ENCODE assay signal across 9 mouse cellular contexts in the genomic region with DNA sequence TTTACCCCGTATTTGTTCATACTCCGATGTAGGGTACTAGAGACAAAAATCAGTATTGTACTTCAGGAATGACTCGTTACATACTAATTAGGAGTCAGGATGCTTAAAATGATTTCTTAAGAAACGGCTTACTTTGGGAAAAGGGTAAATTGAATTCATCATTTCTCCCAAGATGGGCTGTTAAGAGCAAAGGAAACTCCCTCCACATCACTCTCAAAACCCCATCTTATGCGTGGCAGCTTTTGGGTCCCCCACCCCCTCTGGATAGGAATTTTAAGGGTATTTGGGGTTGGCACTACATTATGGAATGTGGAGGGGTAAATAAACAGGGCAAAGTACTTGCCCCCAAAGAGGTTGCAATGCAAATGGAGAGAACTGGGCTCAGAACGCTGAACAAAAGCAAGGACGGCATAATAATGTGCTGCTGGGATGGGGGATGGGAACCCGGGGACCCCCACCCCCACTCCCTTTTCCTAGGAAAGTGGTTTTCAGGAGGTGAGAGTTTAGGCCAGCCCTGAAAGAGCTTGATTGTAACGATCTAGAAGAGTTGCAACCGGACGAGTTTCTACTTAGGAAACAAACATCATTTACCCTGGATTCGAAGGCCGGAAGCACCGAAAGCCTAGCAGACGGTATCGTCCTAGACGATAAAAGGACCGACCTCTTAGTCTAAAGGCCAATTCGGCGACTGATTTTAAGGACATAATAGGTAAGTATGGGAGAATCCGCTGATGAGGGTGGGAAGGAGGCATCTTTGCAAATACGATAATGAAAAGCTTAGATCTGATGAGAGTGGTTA. TPM values are rescaled to one million over a fixed set of nuclear protein-coding genes. Genes with fewer than 3 reads are reported as not detected.
A peak's percentile ranks its signal among the peaks of the same experiment; 100 is the strongest.
DNase-seq lines count a peak whose midpoint lies in the region; ATAC-seq lines count a peak whose summit lies in the region.
"Had no signal": no experiment of that assay in that cellular context is flagged by ENCODE, and none has a peak within 500 bp of the region (broad histone marks: within the 10 kb centered on the region; RNA-seq: fewer than 3 reads in every experiment).

TSS of gene Usp44 (plus strand) at position 625 of the 799 bp plus-strand sequence.

- peaks cover 72% of the 10 kb centered on the region for H3K27me3 ChIP-seq in kidney, embryonic 15.5 days
- H3K27me3 ChIP-seq in forebrain, embryonic 16.5 days (replicated peaks; ENCODE audit: control insufficient read depth, insufficient read depth, low read length): peaks cover 24% of the 10 kb centered on the region
- peaks cover 66% of the 10 kb centered on the region for H3K27me3 ChIP-seq in liver, embryonic 15.5 days

- no peak within 1 kb of the TSS for H3K9ac ChIP-seq in kidney, embryonic 15.5 days
- no peak within 1 kb of the TSS for H3K9ac ChIP-seq in forebrain, embryonic 16.5 days (replicated peaks; ENCODE audit: low read depth, low read length)
- H3K9ac ChIP-seq in liver, embryonic 15.5 days: peak within 1 kb of the TSS; percentile 23; the same call in 1 of the 2 replicates

- peak within 1 kb of the TSS; percentile 41 for H3K4me2 ChIP-seq in kidney, embryonic 15.5 days
- peak within 1 kb of the TSS; percentile 37 for H3K4me2 ChIP-seq in forebrain, embryonic 16.5 days (ENCODE audit: low read length)
- peak within 1 kb of the TSS; percentile 98 for H3K4me2 ChIP-seq in liver, embryonic 15.5 days

- H3K36me3 ChIP-seq in kidney, embryonic 15.5 days: no peaks in the 10 kb centered on the region
- H3K36me3 ChIP-seq in forebrain, embryonic 16.5 days (ENCODE audit: control insufficient read depth, insufficient read depth): no peaks in the 10 kb centered on the region
- H3K36me3 ChIP-seq in liver, embryonic 15.5 days (replicated peaks): no peaks in the 10 kb centered on the region

- no peak for DNase-seq in kidney, postnatal 14 days
- DNase-seq in urinary bladder, postnatal 4 days (ENCODE audit: low spot score in 2 of 2): no peak
- DNase-seq in spleen, adult 18-20 months: no peak

- peak within 1 kb of the TSS; percentile 16; the same call in 1 of the 2 replicates for H3K4me3 ChIP-seq in kidney, embryonic 15.5 days (replicated peaks)
- H3K4me3 ChIP-seq in brown adipose tissue, adult 24 weeks (ENCODE audit: insufficient read depth, low read depth, low read length): peak within 1 kb of the TSS; percentile 17; the same call in 1 of the 2 replicates
- 0 out of 2 replicates have a peak within 1 kb of the TSS, but pooled peaks have one; percentile 8 for H3K4me3 ChIP-seq in forebrain, embryonic 16.5 days (replicated peaks; ENCODE audit: low read length)
- H3K4me3 ChIP-seq in liver, embryonic 15.5 days (replicated peaks): peak within 1 kb of the TSS; percentile 40

- no peak within 1 kb of the TSS for H3K27ac ChIP-seq in kidney, embryonic 15.5 days
- no peak within 1 kb of the TSS for H3K27ac ChIP-seq in brown adipose tissue, adult 24 weeks (replicated peaks; ENCODE audit: low read depth, low read length)
- H3K27ac ChIP-seq in forebrain, embryonic 16.5 days (ENCODE audit: low read length): no peak within 1 kb of the TSS
- H3K27ac ChIP-seq in liver, embryonic 15.5 days (replicated peaks): no peak within 1 kb of the TSS; the same call in 1 of the 2 replicates

- no peaks in the 10 kb centered on the region for H3K9me3 ChIP-seq in kidney, embryonic 15.5 days (replicated peaks)
- no peaks in the 10 kb centered on the region for H3K9me3 ChIP-seq in forebrain, embryonic 16.5 days (ENCODE audit: control insufficient read depth, low read length)
- H3K9me3 ChIP-seq in liver, embryonic 15.5 days (replicated peaks): no peaks in the 10 kb centered on the region

- no peak for ATAC-seq in kidney, embryonic 15.5 days (replicated peaks; ENCODE audit: low FRiP score)
- no peak for ATAC-seq in forebrain, embryonic 16.5 days
- no peak for ATAC-seq in liver, embryonic 15.5 days (ENCODE audit: insufficient read depth)
- no peak for ATAC-seq in megakaryocyte-erythroid progenitor cell, adult 5-6 weeks (replicated peaks; ENCODE audit: low FRiP score, low TSS enrichment, poor library complexity, severe bottlenecking)

- 10% methylated on average over 22 of the region's 22 CpGs for WGBS in kidney, embryonic 15.5 days
- WGBS in forebrain, embryonic 16.5 days: 10% methylated on average over 22 of the region's 22 CpGs
- 22% methylated on average over 22 of the region's 22 CpGs for WGBS in liver, embryonic 15.5 days (ENCODE audit: insufficient replicate concordance)

- peaks cover 28% of the 10 kb centered on the region for H3K4me1 ChIP-seq in kidney, embryonic 15.5 days
- H3K4me1 ChIP-seq in brown adipose tissue, adult 24 weeks (ENCODE audit: control insufficient read depth, insufficient read depth, insufficient read length, low read length): no peaks in the 10 kb centered on the region
- H3K4me1 ChIP-seq in forebrain, embryonic 16.5 days (replicated peaks; ENCODE audit: control insufficient read depth, insufficient read depth, low read length): peaks cover 21% of the 10 kb centered on the region
- peaks cover 41% of the 10 kb centered on the region for H3K4me1 ChIP-seq in liver, embryonic 15.5 days (replicated peaks)

RNA-seq across cellular contexts. Expression of gene Usp44, which starts in this region (rescaled TPM):
- polyA plus RNA-seq in kidney, embryonic 15.5 days (2015; fragmentation: Nextera tagmentation; extraction: Ambion mirVana): 0.73 and 1.1 TPM in 2 replicates
- polyA plus RNA-seq in brown adipose tissue, adult 24 weeks (2012; ENCODE audit: insufficient read depth, insufficient read length, missing spikeins): not detected in 2 replicates
- polyA plus RNA-seq in forebrain, embryonic 16.5 days (2015; fragmentation: Nextera tagmentation; extraction: Ambion mirVana): 0.57 and 0.82 TPM in 2 replicates
- 1.1 and 1.3 TPM in 2 replicates for polyA plus RNA-seq in liver, embryonic 15.5 days (2015; fragmentation: Nextera tagmentation; extraction: Ambion mirVana)
- not detected in 2 replicates for total RNA-seq in megakaryocyte-erythroid progenitor cell, adult 5-6 weeks (2014; fragmentation: Nextera tagmentation)
- 0.65 TPM in 1 of 2 replicates, not detected in the other for total RNA-seq in megakaryocyte-erythroid progenitor cell, adult 5-6 weeks (2017)
- total RNA-seq: left cerebral cortex, postnatal 10 days had no signal

Comparison
In these comparisons a context has a peak if more than half of its experiments do, and no peak if none do; other contexts are left out.
1. H3K4me2 ChIP-seq: peak in every context shown above with its lines; median percentile 98 in liver, embryonic 15.5 days; 41 in kidney, embryonic 15.5 days; 37 in forebrain, embryonic 16.5 days.